Mouse (Mus musculus) A20 (cell line): ENCODE measurements around the gene Zc2hc1c.

ENCODE experiments used
- DNase-seq: peaks from one replicate; pipeline ENCODE4 v3.0.0-alpha.2; 2011; ENCODE audit warnings: low read depth, low spot score

The Zc2hc1c gene

GRCm38 (mm10) chr12:85284331-85284730, 4.1 kb upstream of the Zc2hc1c start:
- peak; percentile 51 for DNase-seq

- no peak for DNase-seq
Measured at GRCm38 (mm10) chr12:85284996-85285395, 3.4 kb upstream of the Zc2hc1c start.

- peak; percentile 82 for DNase-seq
Measured at GRCm38 (mm10) chr12:85286941-85287340, 1.4 kb upstream of the Zc2hc1c start.

DNA sequence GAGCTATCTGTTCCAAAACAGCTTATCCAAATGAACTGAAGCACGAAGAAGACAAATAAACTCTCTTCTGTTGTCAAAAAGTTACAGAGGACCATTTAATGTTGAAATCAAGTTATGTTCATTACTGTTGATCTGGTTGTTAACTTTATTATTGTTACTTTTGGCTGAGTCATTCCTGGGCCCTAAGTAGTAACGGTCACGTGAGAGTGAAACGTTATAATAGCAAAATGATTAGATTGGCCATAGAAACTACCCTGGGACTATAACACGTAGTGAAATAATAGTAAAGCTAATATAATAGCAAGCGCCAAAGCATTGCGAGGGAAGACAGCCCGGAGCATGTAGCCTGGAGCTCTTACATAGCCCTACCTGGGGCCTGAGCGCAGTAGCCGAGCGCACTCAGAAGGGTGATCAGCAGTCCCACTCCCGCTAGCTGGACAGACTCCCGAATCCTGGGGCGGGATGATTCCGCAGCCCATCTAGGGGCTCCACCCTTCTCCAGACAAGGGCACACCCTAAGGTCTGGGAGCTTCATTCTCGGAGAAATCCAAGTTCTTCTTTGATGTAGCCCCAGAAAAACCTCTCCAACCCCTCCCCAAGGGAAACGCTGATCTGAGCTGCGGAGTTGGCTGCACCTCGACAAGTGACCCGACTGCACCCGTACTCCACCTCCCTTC, 444 bp upstream of the Zc2hc1c start, which contains the start of gene Acyp1:
Acyp1 (minus strand) TSS at position 630 of the 677 bp plus-strand sequence.
- DNase-seq: peak; percentile 85

- DNase-seq: no peak
Measured at GRCm38 (mm10) chr12:85289157-85290000, 988 bp downstream of the Zc2hc1c start.

DNA sequence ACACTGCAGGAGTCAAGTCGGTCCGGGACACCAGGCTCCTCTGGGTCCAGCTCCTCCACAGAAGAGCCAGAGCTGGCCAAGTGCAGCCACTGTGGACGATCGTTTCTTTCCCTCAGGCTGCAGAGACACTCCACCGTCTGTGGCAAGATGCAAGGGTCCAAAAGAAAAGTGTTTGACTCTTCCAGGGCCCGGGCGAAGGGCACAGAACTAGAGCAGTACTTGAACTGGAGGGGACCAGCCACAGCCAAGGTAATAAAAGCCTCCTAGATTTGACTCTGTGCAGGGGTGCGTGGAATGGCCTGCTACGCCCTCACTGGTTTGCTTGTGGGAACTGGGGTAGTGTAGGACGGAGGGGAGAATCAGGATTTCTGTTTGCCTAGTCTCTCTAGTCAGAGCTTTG, 2.2 kb downstream of the Zc2hc1c start:
- no peak for DNase-seq

DNA sequence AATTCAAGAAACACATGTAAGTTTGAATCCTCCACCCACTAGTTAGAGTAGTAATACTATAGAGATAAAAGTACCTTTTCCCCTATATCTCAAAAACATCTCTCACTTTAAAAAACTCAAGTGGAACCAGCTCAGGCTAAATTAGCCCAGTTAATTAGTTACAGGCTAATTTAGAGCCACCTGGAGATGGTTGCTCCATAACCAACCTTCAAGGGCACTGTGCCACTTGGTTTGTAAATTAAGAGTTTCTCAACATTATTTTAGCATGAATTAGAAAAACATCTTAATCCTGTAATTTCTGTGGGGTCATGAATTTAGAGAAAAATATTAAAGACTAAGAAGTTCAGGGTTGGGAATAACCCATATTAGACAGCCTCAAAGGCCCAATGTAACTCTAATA, 3.1 kb downstream of the Zc2hc1c start:
- DNase-seq: no peak

DNA sequence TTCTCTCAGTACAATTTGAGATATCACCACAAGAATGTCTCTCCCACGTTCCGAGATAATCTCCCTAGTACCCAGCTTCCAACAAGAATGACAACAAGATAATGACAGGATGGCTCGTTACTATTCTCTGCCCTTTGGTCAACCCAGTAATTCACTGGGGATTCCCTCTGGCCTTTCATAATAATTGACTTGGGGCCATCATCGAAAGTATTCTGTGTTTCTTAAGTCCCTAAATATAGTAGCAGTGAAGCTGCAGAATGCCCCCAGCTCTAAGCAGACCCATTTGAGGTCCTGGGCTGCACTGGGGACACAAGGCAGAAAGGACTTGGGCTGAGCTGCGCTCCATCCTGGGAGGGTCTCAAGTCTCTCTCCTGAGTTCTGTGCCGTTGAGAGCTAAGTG, 3.9 kb downstream of the Zc2hc1c start:
- no peak for DNase-seq

GRCm38 (mm10) chr12:85292906-85293305, 4.5 kb downstream of the Zc2hc1c start:
- DNase-seq: peak; percentile 49

DNA sequence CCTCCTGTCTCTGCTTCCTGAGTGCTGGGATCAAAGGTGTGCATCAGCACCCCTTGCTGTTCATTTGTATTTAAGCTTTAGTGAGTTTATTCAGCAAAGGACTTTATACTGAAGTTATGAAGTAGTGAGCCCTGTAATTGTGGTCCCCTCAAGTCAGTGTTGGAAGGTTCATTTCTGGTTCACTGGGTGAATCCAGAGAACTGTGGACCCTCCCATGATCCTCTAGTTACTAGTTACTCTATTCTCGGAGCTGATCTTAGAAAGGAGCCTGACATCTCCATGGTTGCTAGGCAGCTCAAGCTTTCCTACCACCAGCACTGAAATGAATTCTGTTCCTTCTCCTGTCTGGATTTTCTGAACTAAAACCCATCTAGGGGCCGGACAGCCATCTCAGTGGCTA, 7.1 kb downstream of the Zc2hc1c start:
- DNase-seq: no peak

- DNase-seq: no peak
Measured at GRCm38 (mm10) chr12:85296915-85297314, 8.5 kb downstream of the Zc2hc1c start.

DNA sequence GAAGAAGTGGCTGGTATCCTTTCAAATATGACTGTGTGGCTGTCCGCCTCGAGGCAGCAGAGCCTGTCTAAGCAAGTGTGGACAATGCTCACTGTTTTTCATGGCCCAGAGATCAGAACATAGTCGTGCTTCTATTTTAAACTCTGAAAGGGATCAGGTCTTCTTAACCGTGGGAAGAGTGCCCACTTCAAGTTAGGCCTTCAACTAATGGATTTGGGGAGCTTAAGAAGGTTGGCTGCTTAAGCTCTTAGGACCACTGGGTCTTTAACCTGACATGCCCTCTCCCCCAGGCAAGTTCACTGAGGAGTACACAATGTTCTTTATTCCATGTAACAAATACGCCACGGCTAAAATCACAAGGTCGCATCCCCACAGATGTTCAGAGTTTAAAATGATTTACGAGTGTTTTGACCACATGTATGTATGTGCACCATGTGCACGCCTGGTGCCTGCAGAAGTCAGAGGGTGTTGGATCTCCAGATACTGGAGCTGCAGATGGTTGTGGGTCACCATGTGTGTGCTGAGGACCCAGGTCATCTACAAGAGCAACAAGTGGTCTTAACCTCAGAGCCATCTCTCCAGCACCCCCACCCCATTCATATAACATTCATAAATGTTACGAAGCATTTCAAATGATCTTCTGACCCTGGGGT, 9.1 kb downstream of the Zc2hc1c start:
- no peak for DNase-seq

DNA sequence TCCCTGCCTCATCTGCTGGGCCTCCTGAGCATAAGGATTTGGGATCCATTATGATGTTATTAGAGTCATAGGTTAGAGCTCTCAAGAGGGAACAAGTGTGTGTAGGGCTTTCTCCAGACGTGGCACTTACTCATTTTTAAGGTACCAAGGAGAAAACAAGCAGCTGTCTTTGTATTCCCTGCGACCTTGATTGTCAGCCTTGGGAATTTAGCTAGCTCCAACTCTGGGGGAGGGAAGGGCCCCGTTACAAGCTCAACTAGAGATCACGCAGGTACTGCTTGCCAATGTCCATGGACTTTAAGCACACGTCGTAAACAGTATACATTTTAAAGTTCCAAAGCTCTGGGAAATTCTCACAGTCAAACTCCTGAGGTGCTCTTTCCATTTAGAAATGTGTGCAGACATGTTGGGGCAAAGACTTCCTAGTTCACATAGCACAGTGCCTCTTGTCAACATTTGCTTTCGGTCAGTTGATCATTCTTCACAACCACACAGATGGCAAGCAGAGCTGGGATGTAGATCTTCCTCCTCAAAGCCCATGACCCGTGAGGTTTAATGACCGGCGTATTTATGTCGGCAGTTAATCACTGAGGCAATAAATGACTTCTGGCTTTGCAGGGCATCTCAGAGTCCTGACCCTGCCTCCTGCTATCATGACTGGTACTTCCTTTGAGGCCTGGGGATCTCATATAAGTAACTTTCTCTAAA, 9.9 kb downstream of the Zc2hc1c start:
- no peak for DNase-seq

GRCm38 (mm10) chr12:85298835-85299180, 10.4 kb downstream of the Zc2hc1c start:
- DNase-seq: no peak

GRCm38 (mm10) chr12:85303256-85303655, 14.9 kb downstream of the Zc2hc1c start:
- no peak for DNase-seq

- DNase-seq: peak; percentile 79
Measured at GRCm38 (mm10) chr12:85304725-85305124, 16.3 kb downstream of the Zc2hc1c start.

GRCm38 (mm10) chr12:85305247-85305892, 17.0 kb downstream of the Zc2hc1c start:
- DNase-seq: peak; percentile 89

DNA sequence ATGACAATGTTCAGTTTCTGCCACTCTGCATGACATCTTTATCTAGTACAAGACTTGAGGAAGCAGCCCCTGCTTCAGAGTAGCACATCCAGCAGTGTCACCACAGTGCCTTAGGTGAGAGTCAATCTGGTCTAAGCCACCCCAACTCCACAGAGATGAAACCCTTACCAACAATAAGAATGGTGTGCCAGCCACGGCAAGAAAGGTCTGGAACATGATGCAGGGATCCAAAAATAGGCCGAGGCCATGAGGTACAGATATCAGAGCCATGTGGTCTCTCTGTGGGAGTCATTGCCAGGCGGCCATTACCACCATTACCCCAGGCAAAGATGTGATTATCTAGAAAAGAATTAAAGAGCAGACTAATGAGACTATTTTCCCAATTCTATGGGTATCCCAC, 20.3 kb downstream of the Zc2hc1c start:
- DNase-seq: no peak

GRCm38 (mm10) chr12:85330153-85330552, 41.8 kb downstream of the Zc2hc1c start:
- DNase-seq: no peak

DNA sequence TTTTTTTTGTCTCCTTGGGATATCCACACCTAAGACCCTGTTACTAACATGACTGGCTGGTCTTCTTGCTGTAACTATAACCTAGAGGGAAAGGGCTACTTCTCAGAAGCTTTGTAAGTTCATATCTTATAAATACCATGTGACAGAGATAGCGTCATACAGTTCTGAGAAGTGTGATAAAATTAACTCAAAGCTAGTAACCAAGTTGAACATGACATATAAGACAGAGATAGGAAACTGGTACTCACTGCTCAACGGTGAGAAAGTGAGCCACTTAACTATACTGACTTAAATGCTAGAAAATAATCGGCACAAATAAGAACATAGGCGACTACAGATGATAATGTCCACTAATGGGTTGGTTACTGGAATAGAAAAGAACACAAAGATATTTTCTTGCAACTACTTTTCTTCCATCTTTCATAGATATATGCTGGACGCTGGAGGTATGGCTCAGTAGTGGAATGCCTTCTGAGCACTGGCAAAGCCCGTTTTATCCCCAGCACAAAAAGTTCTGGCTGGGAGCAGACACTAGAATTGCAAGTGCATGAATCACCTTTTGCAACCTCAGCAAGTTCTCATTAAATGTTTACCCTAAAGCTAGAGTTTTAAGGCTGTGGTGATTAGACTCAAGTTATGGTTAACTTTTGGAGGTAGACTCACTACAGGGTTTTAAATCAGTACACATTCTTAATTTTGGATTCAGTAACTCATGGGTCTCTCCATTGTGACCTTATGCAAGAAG, 49.3 kb downstream of the Zc2hc1c start:
- DNase-seq: no peak

DNA sequence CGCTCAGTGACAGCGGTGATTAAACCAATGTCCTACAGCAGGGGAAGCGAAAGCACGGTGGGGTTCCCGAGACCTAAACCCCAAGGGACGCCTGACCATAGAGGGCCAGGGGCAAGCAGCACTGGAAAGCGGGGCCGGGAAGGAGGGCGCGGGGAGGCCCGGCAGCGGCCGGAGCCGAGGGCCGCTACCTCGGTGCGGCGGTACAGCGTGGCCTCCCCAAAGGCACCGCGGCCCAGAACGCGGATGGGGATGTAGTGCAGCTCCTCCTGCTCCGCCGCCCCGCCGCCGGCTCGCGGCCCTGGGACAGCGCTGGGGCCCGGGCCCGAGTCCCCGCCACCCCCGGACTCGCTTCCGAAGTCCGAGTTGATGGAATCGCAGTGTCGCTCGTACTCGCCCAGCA, 50.4 kb downstream of the Zc2hc1c start:
- DNase-seq: no peak
